Mouse (Mus musculus) midbrain, embryonic 11.5 days (tissue): ENCODE measurements around the gene Brdt. TPM values are rescaled to one million over a fixed set of nuclear protein-coding genes. Genes with fewer than 3 reads are reported as not detected.

Source experiments
- ATAC-seq: fragments of 200-750 bp; cut with Nextera tagmentation; 2 replicates; pipeline ENCODE4 v1.8.0; 2017; ENCODE audit warnings: moderate TSS enrichment, moderate library complexity; ENCODE audit not compliant: low FRiP score
- DNase-seq: peaks from one replicate; pipeline ENCODE4 v3.0.0; 2015; ENCODE audit warnings: low spot score; ENCODE audit errors: missing footprints
- H3K27ac ChIP-seq: fragments of 300-500 bp; sonication (generic); 2 replicates; pipeline ENCODE4 v1.5.1; 2014; ENCODE audit warnings: low read depth, low read length
- H3K27me3 ChIP-seq: fragments of 300-500 bp; sonication (generic); 2 replicates; pipeline ENCODE4 v1.6.1; 2014; ENCODE audit warnings: mild to moderate bottlenecking, low read length, moderate library complexity, mixed read lengths; ENCODE audit not compliant: control insufficient read depth, insufficient read depth
- H3K36me3 ChIP-seq: fragments of 300-500 bp; sonication (generic); 2 replicates; pipeline ENCODE4 v1.6.1; 2014; ENCODE audit warnings: mild to moderate bottlenecking, low read length, moderate library complexity, mixed read lengths; ENCODE audit not compliant: control insufficient read depth, insufficient read depth
- H3K4me1 ChIP-seq: fragments of 300-500 bp; sonication (generic); 2 replicates; pipeline ENCODE4 v1.6.1; 2014; ENCODE audit warnings: low read length; ENCODE audit not compliant: control insufficient read depth, insufficient read depth
- H3K4me2 ChIP-seq: fragments of 300-500 bp; sonication (generic); 2 replicates; pipeline ENCODE4 v1.6.1; 2014; ENCODE audit warnings: mild to moderate bottlenecking, moderate library complexity
- H3K4me3 ChIP-seq: fragments of 300-500 bp; sonication (generic); 2 replicates; pipeline ENCODE4 v1.5.1; 2014; ENCODE audit warnings: low read depth, low read length
- H3K9ac ChIP-seq: fragments of 300-500 bp; sonication (generic); 2 replicates; pipeline ENCODE4 v1.6.1; 2014; ENCODE audit warnings: low read length
- H3K9me3 ChIP-seq: fragments of 300-500 bp; sonication (generic); 2 replicates; pipeline ENCODE4 v1.6.1; 2016; ENCODE audit warnings: low read length; ENCODE audit not compliant: control insufficient read depth
- WGBS: fragments of 180-500 bp; shearing (Covaris S2); extraction: QIAGEN DNeasy Blood & Tissue Kit; methylation state at CpG from one replicate; pipeline ENCODE4 v1.1.7; 2014; 5-methylcytosine and 5-hydroxymethylcytosine counted together
- polyA plus RNA-seq: library from polyadenylated mRNA; unstranded; fragments of >200 nt; fragmentation: Nextera tagmentation; extraction: Ambion mirVana; gene quantifications from 2 replicates; pipeline ENCODE4 v1.2.1, GENCODE M21; 2014

The Brdt gene
- polyA plus RNA-seq, 1 experiment from 2014 or later, result 2.4 TPM

DNA sequence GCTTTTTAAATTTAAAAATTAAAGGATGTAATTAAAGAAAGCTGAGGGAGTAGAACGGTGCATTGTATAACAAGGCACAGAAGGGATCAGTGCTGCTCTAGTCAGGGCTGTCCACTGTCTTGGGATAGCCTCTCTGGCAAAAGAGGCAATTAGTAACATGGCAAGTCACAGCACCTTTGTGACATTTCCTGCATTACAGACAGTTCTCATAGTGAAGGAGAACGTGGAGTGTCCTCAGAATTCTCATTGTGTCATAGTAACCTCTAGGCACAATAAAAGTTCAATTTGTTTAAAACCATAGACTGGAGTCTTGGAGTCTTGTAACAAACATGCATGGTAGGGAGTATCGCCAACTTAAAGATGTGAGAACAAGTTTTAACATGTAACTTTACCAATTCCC lies 100.3 kb downstream of the Brdt start, which contains the start of gene Lpcat2b:
Lpcat2b (plus strand) TSS at position 301 of the 400 bp plus-strand sequence.
- Histone ChIP-seq H3K9me3 (no peaks in the 10 kb centered on the region), H3K4me2 (no peak within 1 kb of the TSS), H3K9ac (no peak within 1 kb of the TSS), H3K27ac (no peak within 1 kb of the TSS), H3K27me3 (no peaks in the 10 kb centered on the region), H3K4me3 (no peak within 1 kb of the TSS), H3K4me1 (no peaks in the 10 kb centered on the region), H3K36me3 (no peaks in the 10 kb centered on the region)
- DNase-seq (no peak), ATAC-seq (no peak)
- 81% methylated on average over 3 of the region's 3 CpGs for WGBS

DNA sequence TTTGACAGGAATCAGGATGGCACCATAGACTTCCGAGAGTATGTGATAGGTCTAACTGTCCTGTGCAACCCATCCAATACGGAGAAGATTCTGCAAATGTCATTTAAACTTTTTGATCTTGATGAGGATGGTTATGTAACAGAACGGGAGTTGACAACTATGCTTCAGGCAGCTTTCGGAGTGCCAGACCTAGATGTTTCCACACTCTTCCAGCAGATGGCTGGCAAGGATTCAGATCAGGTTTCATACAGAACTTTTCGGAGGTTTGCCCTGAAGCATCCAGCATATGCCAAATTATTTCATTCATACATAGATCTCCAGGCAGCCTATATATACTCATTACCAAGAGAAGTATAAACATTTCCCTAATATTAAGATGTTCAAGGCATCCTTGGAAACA lies 103.0 kb downstream of the Brdt start:
- no peaks in the 10 kb centered on the region for H3K27me3 ChIP-seq
- H3K4me1 ChIP-seq, result 0 out of 2 replicates have a peak, but pooled peaks cover 5% of the 10 kb centered on the region
- H3K27ac ChIP-seq, result no peak overlapping the region
- H3K4me3 ChIP-seq, result no peak overlapping the region
- ATAC-seq, result no peak
- no peaks in the 10 kb centered on the region for H3K36me3 ChIP-seq
- DNase-seq, result no peak
- no peaks in the 10 kb centered on the region for H3K9me3 ChIP-seq
- H3K4me2 ChIP-seq, result no peak overlapping the region
- 79% methylated on average over 5 of the region's 5 CpGs for WGBS
- no peak overlapping the region for H3K9ac ChIP-seq

- no peaks in the 10 kb centered on the region for H3K36me3 ChIP-seq
- 86% methylated on average over 6 of the region's 6 CpGs for WGBS
- no peak overlapping the region for H3K9ac ChIP-seq
- 0 out of 2 replicates have a peak, but pooled peaks cover 5% of the 10 kb centered on the region for H3K4me1 ChIP-seq
- H3K9me3 ChIP-seq, result no peaks in the 10 kb centered on the region
- no peak overlapping the region for H3K27ac ChIP-seq
- ATAC-seq (no peak), DNase-seq (no peak)
- no peak overlapping the region for H3K4me3 ChIP-seq
- H3K4me2 ChIP-seq, result no peak overlapping the region
- H3K27me3 ChIP-seq, result no peaks in the 10 kb centered on the region
Observed at GRCm38 (mm10) chr5:107436185-107436584, 105.2 kb downstream of the Brdt start.

Other genes with a start within 250 kb of the Brdt start
- 7.8 and 9.0 TPM in 2 replicates for gene Tgfbr3, start 41.5 kb upstream of the Brdt start, polyA plus RNA-seq
- gene Ephx4, start 71.6 kb downstream of the Brdt start, polyA plus RNA-seq, result 0.72 and 0.75 TPM in 2 replicates
- not detected in 2 replicates for gene Lpcat2b, start 100.4 kb downstream of the Brdt start, polyA plus RNA-seq
- gene Btbd8, start 106.8 kb downstream of the Brdt start, polyA plus RNA-seq, result 10.0 and 11.2 TPM in 2 replicates
- 0.18 and 0.31 TPM in 2 replicates for gene Gm42669, start 176.5 kb downstream of the Brdt start, polyA plus RNA-seq
- 0.19 and 0.22 TPM in 2 replicates for gene 1700028K03Rik, start 203.6 kb downstream of the Brdt start, polyA plus RNA-seq